Mouse (Mus musculus) effector memory CD4-positive, alpha-beta T cell, adult 7 months (primary cell): ENCODE data around the gene Aimp2. TPM values are rescaled to one million over a fixed set of nuclear protein-coding genes. Genes with fewer than 3 reads are reported as not detected.

Experiments
- polyA plus RNA-seq: library from polyadenylated mRNA; unstranded; fragments of 100-300 nt; shearing (Covaris generic); gene quantifications from one replicate; pipeline ENCODE4 v1.2.1, GENCODE M21; 2017

Aimp2 gene
- polyA plus RNA-seq, result 35.7 TPM

DNA sequence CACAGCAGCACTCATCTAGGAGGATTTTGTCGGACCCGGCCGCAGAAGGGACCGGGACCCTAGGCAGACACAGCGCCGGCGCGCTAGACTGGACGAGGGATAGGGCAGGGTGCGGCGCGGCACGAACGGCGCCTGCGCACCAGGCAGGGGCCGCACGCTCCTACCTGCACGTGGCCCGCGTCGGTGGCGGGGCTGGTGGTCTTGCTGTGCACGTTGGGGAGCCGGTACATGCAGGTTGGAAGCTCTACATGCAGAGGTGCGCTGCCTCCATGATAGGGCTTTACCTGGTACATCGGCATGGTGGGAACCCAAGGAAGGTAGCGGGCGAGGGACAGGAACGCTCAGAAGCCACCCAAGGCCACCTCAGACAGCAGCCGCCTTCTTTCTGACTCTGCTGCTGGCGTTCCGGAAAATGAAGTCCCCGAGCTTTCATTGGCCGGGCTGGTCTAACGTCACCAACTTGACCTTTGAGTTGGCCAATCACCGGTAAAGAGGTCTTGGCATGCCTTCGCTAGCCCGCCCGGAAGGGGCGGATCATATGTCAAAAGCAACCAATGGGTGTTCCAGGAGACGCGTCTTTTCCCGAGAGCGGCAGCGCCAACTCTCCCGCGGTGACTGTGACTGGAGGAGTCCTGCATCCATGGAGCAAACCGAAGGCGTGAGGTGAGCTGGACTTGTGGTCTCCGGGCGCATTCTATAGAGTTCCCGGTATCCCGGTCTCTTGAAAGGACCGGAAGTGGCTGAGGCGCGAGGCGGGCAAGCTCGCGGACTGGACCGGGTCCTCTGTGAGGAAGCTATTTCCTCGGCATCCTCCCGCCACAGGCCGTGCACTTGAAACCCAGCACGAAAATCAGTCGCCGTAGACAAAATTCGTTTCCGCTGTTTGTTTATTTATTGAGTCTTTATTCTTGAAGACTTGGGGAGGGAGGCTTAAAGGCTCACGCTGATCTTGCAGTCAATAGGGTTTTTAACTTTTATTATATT is at the start of gene Aimp2, which contains the start of gene Pms2:
TSS of gene Aimp2 (minus strand) at position 431 of the 984 bp plus-strand sequence.
TSS of gene Pms2 (plus strand) at position 548 of the 984 bp plus-strand sequence.

DNA sequence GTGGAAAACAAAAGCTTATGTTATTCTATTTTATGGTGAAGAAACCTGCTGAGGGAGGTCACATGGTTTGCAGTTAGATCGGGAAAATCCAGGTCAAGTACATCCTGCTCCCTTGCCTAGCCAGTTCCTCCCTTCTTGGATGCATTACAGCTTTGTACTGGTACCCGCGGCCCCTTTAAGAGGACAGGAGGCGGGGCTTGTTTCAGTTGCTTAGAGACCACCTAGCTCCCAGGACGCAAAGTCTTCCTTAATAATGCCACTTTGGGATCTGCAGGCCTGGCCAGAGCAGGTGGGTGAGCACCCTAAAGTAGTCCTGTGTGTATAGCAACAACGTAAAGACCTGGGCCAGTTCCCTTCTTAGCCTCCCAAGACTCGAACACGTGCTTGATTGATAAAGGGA is 23.2 kb upstream of the Aimp2 start, which contains the start of gene Rsph10b:
TSS of gene Rsph10b (plus strand) at position 205 of the 400 bp plus-strand sequence.

DNA sequence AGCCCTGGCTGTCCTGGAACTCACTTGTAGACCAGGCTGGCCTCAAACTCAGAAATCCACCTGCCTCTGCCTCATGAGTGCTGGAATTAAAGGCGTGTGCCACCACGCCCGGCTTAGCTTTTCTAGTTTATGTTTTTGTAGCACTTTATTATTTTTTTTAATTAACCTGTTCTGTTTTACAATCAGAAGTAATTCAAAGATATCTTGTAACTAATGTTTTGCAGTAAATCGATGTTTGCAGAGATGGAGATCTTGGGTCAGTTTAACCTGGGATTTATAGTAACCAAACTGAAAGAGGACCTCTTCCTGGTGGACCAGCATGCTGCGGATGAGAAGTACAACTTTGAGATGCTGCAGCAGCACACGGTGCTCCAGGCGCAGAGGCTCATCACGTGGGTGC is 18.2 kb upstream of the Aimp2 start, which contains the start of gene Gm42421:
TSS of gene Gm42421 (plus strand) at position 301 of the 400 bp plus-strand sequence.

DNA sequence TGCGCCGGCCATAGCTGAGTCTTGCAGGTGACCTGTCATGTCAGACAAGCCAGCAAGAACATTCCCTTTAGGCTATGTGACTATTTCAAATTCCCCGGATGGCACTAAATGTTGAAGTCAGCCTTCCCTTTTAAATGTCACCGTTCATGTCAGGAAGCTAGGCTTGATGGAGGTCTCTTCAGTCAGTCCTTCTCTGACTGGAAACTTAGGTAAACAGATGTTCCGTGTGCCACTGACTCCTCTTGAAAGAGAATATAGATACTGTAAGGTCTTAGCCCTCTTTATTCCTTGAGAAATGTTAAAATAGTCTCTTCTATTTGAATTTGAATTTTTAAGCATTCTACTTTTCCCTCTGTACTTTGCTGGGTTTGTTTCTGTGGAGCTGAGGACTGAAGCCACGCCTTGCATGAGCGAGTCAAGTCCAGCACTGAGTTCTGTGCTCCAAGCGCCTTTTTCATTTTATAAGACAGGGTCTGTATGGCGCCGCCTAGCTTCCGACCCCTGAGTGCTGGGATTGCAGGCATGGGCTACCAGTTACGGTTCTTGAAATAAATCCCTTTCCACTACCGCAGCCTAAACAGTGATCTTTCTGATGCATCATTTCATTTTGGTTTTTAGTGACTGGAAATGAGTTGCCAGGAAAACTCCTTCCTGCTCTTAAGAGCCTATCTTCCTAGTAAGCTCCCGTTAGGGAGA is 11.9 kb downstream of the Aimp2 start, which contains the start of gene Ankrd61:
TSS of gene Ankrd61 (minus strand) at position 51 of the 696 bp plus-strand sequence.

Other genes starting within 250 kb of the Aimp2 start
- gene Usp42, start 177.6 kb downstream of the Aimp2 start, polyA plus RNA-seq, result 23.5 TPM
- 46.7 TPM for gene Eif2ak1, start 92.1 kb downstream of the Aimp2 start, polyA plus RNA-seq
- 0.23 TPM for gene Ankrd61, start 12.2 kb downstream of the Aimp2 start, polyA plus RNA-seq
- gene Pms2, start 117 bp upstream of the Aimp2 start, polyA plus RNA-seq, result 23.3 TPM
- gene Gm42421, start 18.3 kb upstream of the Aimp2 start, polyA plus RNA-seq, result not detected
- 0.62 TPM for gene Rsph10b, start 23.2 kb upstream of the Aimp2 start, polyA plus RNA-seq
- 62.9 TPM for gene Ccz1, start 105.0 kb upstream of the Aimp2 start, polyA plus RNA-seq
- gene Ocm, start 116.8 kb upstream of the Aimp2 start, polyA plus RNA-seq, result not detected
- gene Lmtk2, start 190.6 kb upstream of the Aimp2 start, polyA plus RNA-seq, result 13.6 TPM